Mouse (Mus musculus) ES-E14 (cell line): ENCODE results near the gene H2-DMa.

Experiments
- CHD2 ChIP-seq: IDR thresholded peaks from 2 replicates; pipeline ENCODE4 v1.6.1; 2014; ENCODE audit warnings: mild to moderate bottlenecking, low read depth, low read length, inconsistent platforms
- HCFC1 ChIP-seq: IDR thresholded peaks from 2 replicates; pipeline ENCODE4 v1.6.1; 2012; ENCODE audit warnings: low read length, inconsistent platforms, borderline replicate concordance; ENCODE audit not compliant: insufficient read depth
- MAFK ChIP-seq: IDR thresholded peaks from 2 replicates; pipeline ENCODE4 v1.6.1; 2014; ENCODE audit warnings: mild to moderate bottlenecking, low read depth, low read length, inconsistent platforms; ENCODE audit not compliant: insufficient read depth
- ZC3H11A ChIP-seq: IDR thresholded peaks from 2 replicates; pipeline ENCODE4 v1.6.1; 2012; ENCODE audit warnings: low read depth, mild to moderate bottlenecking, inconsistent platforms, low read length, borderline replicate concordance
- ZNF384 ChIP-seq: IDR thresholded peaks from 2 replicates; pipeline ENCODE4 v1.6.1; 2012; ENCODE audit warnings: low read depth, low read length, inconsistent platforms

GRCm38 (mm10) chr17:34092197-34092875, 27.0 kb upstream of the H2-DMa start, which contains the start of gene H2-Oa:
- TF ChIP-seq HCFC1 (no peak), CHD2 (no peak), ZNF384 (no peak), MAFK (no peak), ZC3H11A (no peak)
